Mouse (Mus musculus) bone marrow, adult 2 months (tissue): ENCODE measurements around the gene Hira.

Experiments used
- CTCF ChIP-seq: fragments of 200-500 bp; IDR thresholded peaks from 2 replicates; pipeline ENCODE4 v1.5.1; 2011; ENCODE audit warnings: low read length, control low read depth; ENCODE audit not compliant: control insufficient read depth, insufficient read depth
- POLR2A ChIP-seq: fragments of 200-500 bp; IDR thresholded peaks from 2 replicates; pipeline ENCODE4 v1.6.1; 2011; ENCODE audit warnings: low read depth, mild to moderate bottlenecking, control low read depth, low read length, borderline replicate concordance; ENCODE audit not compliant: control insufficient read depth

- TF ChIP-seq CTCF = no peak
- no peak for TF ChIP-seq POLR2A
Measured at GRCm38 (mm10) chr16:19013550-19013949, 136.7 kb downstream of the Hira start.
